Comparison of ENCODE assay signal across 8 mouse cellular contexts in the genomic region with DNA sequence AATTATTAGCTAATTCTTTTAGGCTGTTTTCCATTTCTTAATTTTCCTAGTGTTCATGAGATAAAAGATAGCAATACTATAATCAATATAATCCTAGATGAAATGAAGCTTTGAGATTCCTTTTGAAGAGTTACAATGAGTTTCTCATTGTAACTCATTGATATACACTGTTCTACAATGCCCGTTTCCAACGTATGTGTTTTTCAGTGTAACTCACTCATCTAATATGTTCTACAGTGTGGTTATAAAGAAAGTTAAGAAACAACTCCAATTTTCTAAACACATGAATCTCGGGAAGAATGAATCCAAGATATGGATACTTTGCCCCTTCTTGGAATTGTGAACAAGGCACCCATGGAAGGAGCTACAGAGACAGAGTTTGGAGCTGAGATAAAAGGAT. TPM values are rescaled to one million over a fixed set of nuclear protein-coding genes. Genes with fewer than 3 reads are reported as not detected.
DNase-seq lines count a peak whose midpoint lies in the region; ATAC-seq and TF ChIP-seq lines count a peak whose summit lies in the region.

No protein-coding gene starts in this region.

- H3K27ac ChIP-seq in hindbrain, embryonic 15.5 days (replicated peaks), result no peak overlapping the region
- H3K27ac ChIP-seq in lung, postnatal 0 days (ENCODE audit: low read length), result no peak overlapping the region

- ATAC-seq in Patski, result peak; percentile 100
- peak; percentile 100 for ATAC-seq in hindbrain, embryonic 15.5 days (ENCODE audit: low FRiP score, low read depth)
- peak; percentile 100 for ATAC-seq in lung, postnatal 0 days

- H3K36me3 ChIP-seq in hindbrain, embryonic 15.5 days, result no peaks in the 10 kb centered on the region
- no peaks in the 10 kb centered on the region for H3K36me3 ChIP-seq in lung, postnatal 0 days (ENCODE audit: insufficient read depth, low read length)

- 83% methylated on average over 3 of the region's 3 CpGs for WGBS in hindbrain, embryonic 15.5 days
- 62% methylated on average over 3 of the region's 3 CpGs for WGBS in lung, postnatal 0 days

- in situ Hi-C loops in Patski (cut with MboI; ENCODE audit: low pct_unique_long_range_greater_than_20kb), result no loop called here

- no peak overlapping the region for H3K9ac ChIP-seq in hindbrain, embryonic 15.5 days
- no peak overlapping the region for H3K9ac ChIP-seq in lung, postnatal 0 days (replicated peaks; ENCODE audit: low read depth)

- H3K27me3 ChIP-seq in Patski, result peaks cover 35% of the 10 kb centered on the region
- H3K27me3 ChIP-seq in hindbrain, embryonic 15.5 days, result no peaks in the 10 kb centered on the region
- no peaks in the 10 kb centered on the region for H3K27me3 ChIP-seq in lung, postnatal 0 days (replicated peaks; ENCODE audit: insufficient read depth, low read length)

- no peak overlapping the region for H3K4me3 ChIP-seq in hindbrain, embryonic 15.5 days
- H3K4me3 ChIP-seq in lung, postnatal 0 days (ENCODE audit: low read depth, low read length), result no peak overlapping the region

- DNase-seq in Patski (ENCODE audit: low read depth, low spot score), result peak; percentile 100
- DNase-seq in embryo, embryonic 10 days (ENCODE audit: low spot score), result peak; percentile 100
- peak; percentile 100 for DNase-seq in gastrocnemius, adult 8-10 months (ENCODE audit: low spot score in 2 of 2)
- DNase-seq in layer of hippocampus, postnatal 25 days (ENCODE audit: extremely low spot score in 1 of 2, low spot score in 1 of 2), result peak; percentile 98 to 100
- DNase-seq in lung, postnatal 0 days (ENCODE audit: low spot score), result peak; percentile 100
- DNase-seq in ovary, postnatal 36 days (ENCODE audit: low spot score), result peak; percentile 48
- peak; percentile 96 for DNase-seq in thymus, postnatal 25 days

- H3K4me2 ChIP-seq in hindbrain, embryonic 15.5 days, result no peak overlapping the region
- H3K4me2 ChIP-seq in lung, postnatal 0 days (replicated peaks; ENCODE audit: low read depth, low read length), result no peak overlapping the region

- TF ChIP-seq CTCF in Patski (IDR thresholded peaks at IDR 0.05), result no peak
- TF ChIP-seq CTCF in lung, postnatal 0 days (IDR thresholded peaks at IDR 0.05), result no peak

- no peaks in the 10 kb centered on the region for H3K4me1 ChIP-seq in hindbrain, embryonic 15.5 days (replicated peaks)
- H3K4me1 ChIP-seq in lung, postnatal 0 days (ENCODE audit: insufficient read depth, low read depth, low read length), result no peaks in the 10 kb centered on the region

- peaks cover 3% of the 10 kb centered on the region for H3K9me3 ChIP-seq in hindbrain, embryonic 15.5 days
- no peaks in the 10 kb centered on the region for H3K9me3 ChIP-seq in lung, postnatal 0 days (ENCODE audit: low read length)

- CTCF ChIA-PET in Patski (lab: Charles Lee), result no interaction called here

- POLR2A ChIA-PET in Patski (lab: Charles Lee), result no interaction called here

- no peak for TF ChIP-seq EP300 in lung, postnatal 0 days (IDR thresholded peaks at IDR 0.05)

RNA-seq across cellular contexts. Expression of gene Pak3, which starts 35.5 kb away (rescaled TPM):
- polyA plus RNA-seq in Patski (2021), result 10.1 TPM
- total RNA-seq in gastrocnemius, adult 8-10 months (2022), result under 1 TPM in 3 of 4 experiments, not detected in 1; 0.05 to 0.09 (median 0.07) TPM
- polyA plus RNA-seq in hindbrain, embryonic 15.5 days (2015; fragmentation: Nextera tagmentation; extraction: Ambion mirVana), result 218 and 241 TPM in 2 replicates
- total RNA-seq in layer of hippocampus, postnatal 25 days (2021), result 100 to 1,000 TPM; 134 to 137 TPM
- 1.1 and 1.3 TPM in 2 replicates for polyA plus RNA-seq in lung, postnatal 0 days (2015; fragmentation: Nextera tagmentation; extraction: Ambion mirVana)

Comparison
In these comparisons a context has a peak if more than half of its experiments do, and no peak if none do; other contexts are left out.
1. DNase-seq: peak in every context shown above with its lines; median percentile 100 in Patski; 100 in embryo, embryonic 10 days; 100 in gastrocnemius, adult 8-10 months; 100 in lung, postnatal 0 days; 99 in layer of hippocampus, postnatal 25 days; 96 in thymus, postnatal 25 days; 48 in ovary, postnatal 36 days.
2. RNA of gene Pak3, which starts 35.5 kb away (polyA plus RNA-seq): 218 to 241 TPM in hindbrain, embryonic 15.5 days; 10.1 TPM in Patski (single experiment) and 1.1 to 1.3 TPM in lung, postnatal 0 days; every median in the first group is over 10 times any median in the second.
3. Peak in every context shown above with its lines, with median percentiles within 50 percentile points of each other: ATAC-seq.